Mouse (Mus musculus) splenic B cell, adult 2 months (primary cell): ENCODE data around the gene Clec16a.
A peak's percentile ranks its signal among the peaks of the same experiment; 100 is the strongest.

Experiments
- DNase-seq: peaks from one replicate; pipeline ENCODE4 v3.0.0-alpha.2; 2011; ENCODE audit warnings: low read depth, low spot score
- H3K27me3 ChIP-seq: 2 replicates; pipeline ENCODE4 v1.6.1; 2012; ENCODE audit warnings: mild to moderate bottlenecking, low read length, moderate library complexity, mixed read lengths; ENCODE audit not compliant: control insufficient read depth, poor library complexity, insufficient read depth, severe bottlenecking
- H3K36me3 ChIP-seq: 2 replicates; pipeline ENCODE4 v1.6.1; 2012; ENCODE audit warnings: mild to moderate bottlenecking, low read length, moderate library complexity, mixed read lengths; ENCODE audit not compliant: control insufficient read depth, poor library complexity, insufficient read depth, severe bottlenecking

Gene Clec16a

GRCm38 (mm10) chr16:10546865-10547264 is 1.7 kb downstream of the Clec16a start:
- no peak for DNase-seq
- no peaks in the 10 kb centered on the region for H3K36me3 ChIP-seq
- no peaks in the 10 kb centered on the region for H3K27me3 ChIP-seq

- no peak for DNase-seq
- no peaks in the 10 kb centered on the region for H3K36me3 ChIP-seq
- no peaks in the 10 kb centered on the region for H3K27me3 ChIP-seq
These were observed 3.8 kb downstream of the Clec16a start for GRCm38 (mm10) chr16:10548938-10549337.

GRCm38 (mm10) chr16:10549600-10549999 is 4.5 kb downstream of the Clec16a start:
- H3K27me3 ChIP-seq: no peaks in the 10 kb centered on the region
- DNase-seq: no peak
- no peaks in the 10 kb centered on the region for H3K36me3 ChIP-seq

GRCm38 (mm10) chr16:10551592-10551991 is 6.5 kb downstream of the Clec16a start:
- DNase-seq: no peak
- Histone ChIP-seq H3K36me3 (no peaks in the 10 kb centered on the region), H3K27me3 (no peaks in the 10 kb centered on the region)

GRCm38 (mm10) chr16:10553858-10554257 is 8.7 kb downstream of the Clec16a start:
- H3K36me3 ChIP-seq: no peaks in the 10 kb centered on the region
- DNase-seq: no peak
- H3K27me3 ChIP-seq: no peaks in the 10 kb centered on the region

GRCm38 (mm10) chr16:10559991-10560390 is 14.9 kb downstream of the Clec16a start:
- Histone ChIP-seq H3K36me3 (no peaks in the 10 kb centered on the region; the same call in 1 of the 2 replicates), H3K27me3 (no peaks in the 10 kb centered on the region)
- no peak for DNase-seq

- H3K27me3 ChIP-seq: no peaks in the 10 kb centered on the region
- DNase-seq: peak; percentile 82
These were observed 20.2 kb downstream of the Clec16a start for GRCm38 (mm10) chr16:10565278-10565885.

GRCm38 (mm10) chr16:10567153-10567552 is 22.0 kb downstream of the Clec16a start:
- no peak for DNase-seq
- peaks cover 4% of the 10 kb centered on the region for H3K36me3 ChIP-seq

More at GRCm38 (mm10) chr16:10565278-10565885, 20.2 kb downstream of the Clec16a start:
- peaks cover 1% of the 10 kb centered on the region for H3K36me3 ChIP-seq

GRCm38 (mm10) chr16:10569809-10570395 is 24.8 kb downstream of the Clec16a start:
- no peak for DNase-seq
- H3K27me3 ChIP-seq: no peaks in the 10 kb centered on the region
- H3K36me3 ChIP-seq: peaks cover 6% of the 10 kb centered on the region

More at GRCm38 (mm10) chr16:10567153-10567552, 22.0 kb downstream of the Clec16a start:
- H3K27me3 ChIP-seq: no peaks in the 10 kb centered on the region

- Histone ChIP-seq H3K36me3 (peaks cover 6% of the 10 kb centered on the region), H3K27me3 (no peaks in the 10 kb centered on the region)
- DNase-seq: no peak
These were observed 25.6 kb downstream of the Clec16a start for GRCm38 (mm10) chr16:10570708-10571107.

GRCm38 (mm10) chr16:10571820-10572219 is 26.7 kb downstream of the Clec16a start:
- Histone ChIP-seq H3K36me3 (peaks cover 8% of the 10 kb centered on the region), H3K27me3 (no peaks in the 10 kb centered on the region)
- peak; percentile 36 for DNase-seq

GRCm38 (mm10) chr16:10574936-10575335 is 29.8 kb downstream of the Clec16a start:
- H3K27me3 ChIP-seq: no peaks in the 10 kb centered on the region
- no peak for DNase-seq
- H3K36me3 ChIP-seq: peaks cover 9% of the 10 kb centered on the region

- Histone ChIP-seq H3K36me3 (peaks cover 9% of the 10 kb centered on the region; the same call in 1 of the 2 replicates), H3K27me3 (no peaks in the 10 kb centered on the region)
- no peak for DNase-seq
These were observed 30.8 kb downstream of the Clec16a start for GRCm38 (mm10) chr16:10575915-10576314.

GRCm38 (mm10) chr16:10577548-10577947 is 32.4 kb downstream of the Clec16a start:
- H3K27me3 ChIP-seq: no peaks in the 10 kb centered on the region
- DNase-seq: no peak
- peaks cover 7% of the 10 kb centered on the region; the same call in 1 of the 2 replicates for H3K36me3 ChIP-seq

- peaks cover 7% of the 10 kb centered on the region; the same call in 1 of the 2 replicates for H3K36me3 ChIP-seq
- no peak for DNase-seq
- no peaks in the 10 kb centered on the region for H3K27me3 ChIP-seq
These were observed 33.2 kb downstream of the Clec16a start for GRCm38 (mm10) chr16:10578376-10578775.
